Mouse (Mus musculus) heart, postnatal 25 days (tissue): ENCODE measurements around the gene Tenm4. TPM values are rescaled to one million over a fixed set of nuclear protein-coding genes. Genes with fewer than 3 reads are reported as not detected.

Experiments used
- DNase-seq: peaks from one replicate; pipeline ENCODE4 v3.0.0; 2022; ENCODE audit warnings: low spot score
- intact Hi-C: fragments of 180-260 bp; cut with DNase I; formaldehyde crosslinking; loops from one replicate; pipeline ENCODE4 v1.15.1; 2025
- total RNA-seq, 2 experiments: library from RNA; stranded (reverse); gene quantifications; 2 replicates each; pipeline ENCODE4 v1.2.3; 2021

The Tenm4 gene
- total RNA-seq, 2 experiments from 2014 or later = 1.0 to 1.1 TPM

DNA sequence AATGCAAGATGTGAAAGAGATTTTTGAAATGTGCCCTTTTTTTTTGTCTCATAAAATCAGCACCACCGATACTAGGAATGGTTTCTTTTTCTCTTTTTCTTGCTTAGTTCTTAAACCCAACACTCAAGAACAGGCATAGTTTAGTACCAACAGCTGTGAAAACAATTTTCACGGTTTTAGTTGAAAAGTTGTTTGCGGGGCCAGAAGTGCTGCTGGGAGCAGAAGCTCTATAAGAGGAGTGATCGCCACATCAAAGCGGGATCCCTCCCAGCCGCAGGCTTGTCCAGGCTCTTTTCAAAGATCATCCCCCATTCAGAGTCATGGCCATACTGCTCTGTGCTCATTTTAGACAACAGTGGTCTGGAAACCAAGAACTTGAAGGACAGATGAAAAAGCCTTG is 137.1 kb downstream of the Tenm4 start:
- DNase-seq = no peak
- intact Hi-C loops = no loop called here

DNA sequence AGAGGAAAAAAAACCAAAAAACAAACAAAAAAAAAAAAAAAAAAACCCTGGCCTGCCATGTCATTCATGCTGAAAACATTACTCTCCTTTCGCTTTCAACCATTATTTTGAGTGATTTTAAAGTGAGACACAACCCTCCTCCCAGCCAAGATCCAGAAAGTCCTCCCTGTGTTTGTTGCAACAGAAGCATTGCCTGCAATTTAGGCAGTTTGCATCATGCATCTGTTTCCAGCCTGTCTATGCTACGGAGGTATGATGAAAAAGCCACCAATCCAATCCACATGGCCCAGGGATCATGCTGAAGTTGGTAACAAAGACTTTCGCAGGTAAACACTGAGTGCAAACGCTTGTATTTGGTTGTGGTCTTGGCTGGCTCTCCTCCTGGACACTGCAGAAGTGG is 158.3 kb downstream of the Tenm4 start:
- intact Hi-C loops = no loop called here
- DNase-seq = no peak

GRCm38 (mm10) chr7:96331186-96331585 is 160.1 kb downstream of the Tenm4 start:
- no peak for DNase-seq
- intact Hi-C loops = no loop called here

DNA sequence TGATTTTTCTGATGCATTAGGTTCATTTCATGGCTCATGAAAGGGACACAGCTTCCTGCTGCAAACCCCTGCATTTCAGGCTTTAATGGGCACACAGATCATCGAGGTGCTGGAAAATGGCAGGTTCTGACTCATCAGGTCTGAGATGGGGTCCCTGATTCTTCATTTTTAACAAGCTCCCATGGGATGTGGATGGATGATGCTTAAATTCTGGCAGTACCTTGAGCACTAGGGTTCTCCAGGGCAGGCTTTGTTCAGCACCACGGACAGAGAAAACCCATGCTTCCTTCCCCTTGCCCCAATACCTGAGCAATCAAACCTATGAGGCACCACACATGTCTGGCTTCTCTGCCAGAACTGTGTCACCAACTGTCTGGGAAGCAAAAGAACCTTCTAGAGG is 163.3 kb downstream of the Tenm4 start:
- no peak for DNase-seq
- intact Hi-C loops = no loop called here

DNA sequence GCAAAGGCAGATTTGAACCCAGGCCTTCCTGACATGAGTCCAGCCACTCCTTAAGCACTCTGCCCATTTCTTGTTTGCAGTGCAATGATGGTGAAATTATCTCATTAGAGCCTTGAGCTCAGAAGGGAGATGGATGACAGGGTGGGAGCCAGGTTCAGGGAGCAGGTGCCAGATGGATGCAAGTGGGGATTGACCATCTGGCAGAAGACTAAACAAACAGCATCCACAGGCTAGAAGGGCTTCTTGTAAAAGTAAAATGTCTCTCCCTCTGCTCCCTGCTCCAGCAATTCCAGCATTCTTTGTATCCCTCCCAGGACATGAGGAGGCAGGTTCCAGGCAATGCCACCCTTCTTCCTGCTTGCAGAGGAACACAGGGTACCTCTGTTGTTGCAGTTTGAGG is 165.3 kb downstream of the Tenm4 start:
- intact Hi-C loops = no loop called here
- DNase-seq = no peak

DNA sequence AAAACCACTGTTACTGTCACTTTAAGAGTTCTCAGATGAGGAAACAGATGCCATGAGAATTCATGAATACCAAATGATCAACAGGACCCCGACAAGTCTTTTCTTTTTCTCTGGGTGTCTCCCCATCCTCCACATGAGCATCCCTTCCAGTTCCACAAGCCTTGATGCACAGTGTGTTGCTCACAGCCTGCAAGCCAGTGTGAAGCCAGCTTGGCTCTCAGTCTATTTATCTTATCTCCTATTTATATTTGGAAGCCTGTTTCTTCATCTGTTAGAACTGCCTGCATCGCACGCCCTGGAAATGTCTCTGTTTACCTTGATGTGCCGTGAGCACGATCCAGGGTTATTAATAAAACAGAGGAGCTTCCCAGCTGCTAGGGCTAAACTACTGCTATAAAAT is 169.8 kb downstream of the Tenm4 start:
- DNase-seq = no peak
- intact Hi-C loops = no loop called here

GRCm38 (mm10) chr7:96341479-96341878 is 170.4 kb downstream of the Tenm4 start:
- intact Hi-C loops = no loop called here
- DNase-seq = no peak

DNA sequence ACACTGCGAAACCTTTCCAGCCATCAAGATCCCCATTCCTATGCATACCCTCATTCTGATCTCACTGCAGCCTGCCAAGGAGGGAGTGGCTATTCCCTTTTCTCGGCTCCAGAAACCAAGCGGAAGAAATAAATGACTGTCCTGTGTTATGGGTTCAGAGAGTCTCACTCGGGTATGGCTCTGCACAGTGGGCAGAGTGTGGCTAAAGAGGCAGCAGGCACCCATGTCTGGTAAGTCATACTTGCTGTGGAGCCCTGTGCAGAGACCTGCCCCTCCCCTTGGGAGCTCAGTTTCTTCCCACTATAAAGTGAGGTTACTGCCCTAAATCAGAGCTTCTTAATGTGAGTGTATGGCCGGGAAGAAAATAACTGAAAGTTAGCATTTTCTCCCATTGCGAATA is 171.9 kb downstream of the Tenm4 start:
- no peak for DNase-seq
- intact Hi-C loops = no loop called here

DNA sequence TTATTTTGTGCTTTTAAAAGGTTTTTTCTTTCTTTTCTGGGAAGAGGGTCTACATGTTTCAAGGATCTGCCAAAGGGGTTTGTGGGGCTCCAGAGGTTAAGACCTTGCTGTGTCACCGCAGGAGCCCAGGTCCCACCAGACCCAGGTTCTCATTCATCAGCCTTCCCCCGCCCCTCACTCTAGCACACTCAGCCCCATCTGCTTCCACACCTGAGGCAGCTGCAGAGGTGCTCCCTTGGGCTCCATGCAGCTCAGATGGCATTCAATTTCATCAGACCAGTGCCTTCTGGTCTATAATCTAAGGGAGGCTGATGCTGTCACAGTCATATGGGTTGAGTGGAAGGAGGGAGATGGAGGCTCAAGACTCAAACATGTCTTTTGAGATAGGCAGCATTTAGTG is 172.6 kb downstream of the Tenm4 start:
- intact Hi-C loops = no loop called here
- no peak for DNase-seq

- no peak for DNase-seq
- intact Hi-C loops = no loop called here
Measured at GRCm38 (mm10) chr7:96352671-96353070, 181.6 kb downstream of the Tenm4 start.

- no peak for DNase-seq
- intact Hi-C loops = no loop called here
Measured at GRCm38 (mm10) chr7:96356285-96356811, 185.3 kb downstream of the Tenm4 start.

DNA sequence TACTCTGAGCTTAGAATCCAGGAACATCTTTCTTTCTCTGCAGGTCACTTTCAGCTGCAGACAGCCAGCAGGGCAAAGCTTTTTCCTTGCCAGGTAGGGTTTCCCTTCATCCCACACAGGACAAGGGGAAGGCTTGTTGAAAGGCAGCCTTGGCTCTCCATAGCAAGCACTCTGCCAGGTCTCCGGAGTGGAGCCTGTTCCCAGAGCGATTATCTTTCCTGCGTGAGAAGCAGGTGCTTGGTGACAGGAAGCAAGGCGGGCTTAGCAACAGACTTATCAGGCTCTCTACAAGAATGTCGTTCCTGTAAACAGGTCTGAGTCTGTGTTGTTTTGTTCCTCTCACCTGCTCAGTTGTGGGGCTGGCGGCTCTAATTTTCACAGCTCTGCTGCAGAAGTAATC is 186.5 kb downstream of the Tenm4 start:
- intact Hi-C loops = no loop called here
- DNase-seq = no peak

DNA sequence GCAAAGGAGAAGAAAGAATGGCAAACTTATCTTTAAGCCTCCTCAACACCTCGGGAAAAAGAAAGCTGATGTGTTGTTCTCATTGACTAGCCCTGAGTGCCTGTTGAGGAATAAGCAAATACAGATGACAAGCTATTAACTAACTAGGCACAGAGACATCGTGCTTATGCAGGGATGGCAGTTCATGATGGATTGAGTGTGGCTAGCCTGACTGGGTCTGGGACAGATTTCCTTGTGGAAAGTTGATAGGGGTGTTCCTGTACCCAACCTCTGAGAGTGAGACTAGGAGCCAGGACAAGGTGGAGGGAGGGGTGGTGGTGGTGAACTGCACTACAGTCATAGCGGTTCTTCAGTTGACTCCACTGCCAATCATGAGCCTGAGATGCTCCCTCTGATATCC is 192.3 kb downstream of the Tenm4 start:
- no peak for DNase-seq
- intact Hi-C loops = no loop called here

- intact Hi-C loops = no loop called here
- no peak for DNase-seq
Measured at GRCm38 (mm10) chr7:96369947-96370346, 198.9 kb downstream of the Tenm4 start.

DNA sequence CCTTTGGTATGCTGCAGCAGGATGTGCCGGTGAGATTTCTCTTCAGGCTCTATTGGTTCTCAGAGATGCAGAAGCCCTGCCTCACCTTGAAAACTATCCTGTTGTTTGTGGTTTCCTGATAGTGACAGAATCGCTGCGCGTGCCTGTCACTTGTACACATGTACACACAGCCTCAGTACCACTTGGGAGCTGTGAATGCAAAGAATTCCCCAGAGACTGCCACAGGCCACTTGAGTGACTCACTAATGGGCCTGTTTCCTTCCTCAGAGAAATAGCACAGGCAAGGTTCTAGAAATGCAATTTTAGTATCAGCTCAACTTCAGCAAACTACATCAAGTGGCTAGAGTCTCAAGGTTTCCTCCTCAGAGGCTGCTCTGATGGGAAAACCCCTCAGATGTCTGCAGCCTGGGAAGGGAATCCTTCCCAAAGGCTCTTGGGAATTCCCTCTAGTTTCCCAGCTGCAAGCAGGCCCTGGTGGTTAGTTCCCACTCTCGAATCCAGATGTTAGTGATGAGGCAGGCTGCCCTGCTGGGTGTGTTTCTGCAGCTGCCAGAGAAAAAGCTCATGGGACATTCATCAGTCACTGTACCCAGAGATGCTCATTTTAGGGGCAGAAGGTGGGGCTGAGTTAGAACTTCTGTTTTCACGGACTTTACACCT is 203.1 kb downstream of the Tenm4 start:
- intact Hi-C loops = no loop called here
- no peak for DNase-seq

DNA sequence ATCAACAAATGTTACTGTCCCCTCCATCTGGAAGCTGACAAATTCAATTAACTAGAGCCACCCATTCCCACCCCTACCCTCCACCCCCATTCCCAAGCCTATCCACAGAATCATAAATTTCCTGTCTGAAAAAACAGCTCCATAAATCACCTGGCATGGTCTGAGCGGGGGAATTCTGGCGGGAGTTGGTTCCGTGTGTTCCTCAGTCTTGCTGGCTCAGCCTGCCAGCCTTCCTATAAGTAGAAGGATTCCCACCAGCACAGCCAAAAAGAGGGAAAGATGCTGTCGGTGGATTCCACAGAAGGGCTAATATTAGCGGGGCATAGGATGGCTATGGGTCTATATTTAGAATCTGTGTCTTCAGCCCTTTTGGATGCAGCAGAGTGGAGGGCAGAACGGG is 204.5 kb downstream of the Tenm4 start:
- no peak for DNase-seq
- intact Hi-C loops = no loop called here

DNA sequence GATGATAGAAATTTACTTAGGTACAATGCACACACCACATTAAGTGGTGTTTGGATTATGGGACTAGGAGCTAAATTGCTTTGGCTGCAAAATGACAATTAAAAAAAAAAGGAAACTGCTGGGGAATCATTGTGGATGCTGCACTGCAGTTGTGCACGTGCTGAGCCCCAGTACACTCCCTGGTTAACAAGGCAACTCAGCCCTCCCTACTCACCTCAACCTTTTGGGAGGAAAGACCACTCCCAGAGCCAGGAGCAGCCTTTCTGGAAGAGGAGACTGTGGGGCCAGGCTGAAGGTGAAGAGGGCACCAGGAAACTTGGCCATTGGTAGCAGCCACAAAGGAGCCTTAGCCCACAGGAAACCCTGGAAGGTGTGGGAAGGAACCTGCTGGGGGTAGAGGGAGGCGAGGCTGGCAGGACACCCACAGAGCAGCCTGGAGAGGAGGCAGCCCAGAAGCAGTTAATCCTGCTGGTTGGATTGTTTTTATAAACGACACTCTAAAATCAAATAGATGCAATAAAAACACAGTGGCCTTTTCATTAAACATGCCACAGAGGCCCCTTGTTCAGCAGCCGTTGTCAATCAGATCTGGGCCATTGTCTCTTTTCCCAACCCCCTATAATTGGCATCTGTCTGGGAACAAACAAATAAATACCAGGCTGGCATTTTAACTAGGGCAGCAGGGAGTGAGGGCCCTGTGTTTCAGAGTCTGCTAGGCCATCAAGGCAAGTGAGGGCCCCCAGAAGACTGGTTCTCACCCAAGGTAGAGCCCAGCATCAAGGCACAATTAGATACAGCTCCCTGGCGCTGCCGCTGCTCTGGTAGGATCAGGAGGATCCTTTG is 212.9 kb downstream of the Tenm4 start:
- intact Hi-C loops = no loop called here
- no peak for DNase-seq

DNA sequence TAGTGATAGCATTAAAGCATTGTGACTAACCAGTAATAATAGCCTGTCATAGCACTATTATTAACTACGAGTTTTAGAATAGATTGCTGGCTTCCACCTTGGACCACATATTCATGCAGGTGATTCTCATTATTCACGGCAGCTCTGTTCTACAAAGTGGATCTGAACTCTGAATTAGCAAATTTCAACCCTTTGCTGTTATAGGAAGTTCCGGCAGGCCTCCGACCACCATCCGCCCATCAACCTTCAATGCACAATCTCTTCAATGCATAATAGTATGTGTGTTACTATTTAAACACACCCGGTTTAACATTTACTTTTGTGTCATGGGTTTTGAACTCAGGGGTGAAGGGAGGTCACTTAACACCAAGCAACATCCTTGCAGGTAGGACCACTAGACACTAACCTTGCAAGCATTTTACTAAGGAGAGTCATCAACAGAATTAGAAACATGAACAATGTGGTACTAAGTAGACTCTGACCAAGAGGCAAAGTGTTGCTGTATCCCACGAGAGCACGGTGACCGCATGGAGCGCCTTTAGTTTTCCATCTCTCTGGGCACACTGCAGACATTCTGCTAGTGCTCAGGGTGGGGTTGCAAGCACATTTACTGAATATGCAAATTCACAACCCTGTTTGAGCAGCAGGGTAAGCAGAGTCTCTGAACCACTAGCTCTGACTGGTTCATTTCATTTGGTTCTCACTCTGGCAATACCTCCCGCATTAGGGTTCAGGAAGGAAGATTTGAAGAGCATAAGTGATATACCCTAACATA is 213.9 kb downstream of the Tenm4 start:
- intact Hi-C loops = no loop called here
- DNase-seq = no peak

DNA sequence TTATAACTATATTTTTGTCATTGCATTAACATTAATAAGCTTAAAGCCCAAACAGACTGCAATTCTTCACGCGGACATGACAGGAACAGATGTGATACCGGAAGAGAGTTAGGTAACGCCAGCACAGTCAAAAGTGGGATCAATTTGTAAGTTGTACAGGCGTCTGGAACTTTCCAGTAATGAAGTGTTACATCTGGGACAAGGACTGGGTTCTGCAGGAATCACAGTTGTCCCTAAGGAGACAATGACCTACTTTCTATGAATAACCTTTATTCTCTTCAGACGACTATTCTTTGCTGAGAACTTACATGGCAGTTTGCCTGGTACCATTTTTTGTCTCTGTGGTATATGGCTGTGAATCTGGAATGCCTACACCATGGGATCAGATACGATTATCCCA is 214.8 kb downstream of the Tenm4 start:
- no peak for DNase-seq
- intact Hi-C loops = no loop called here

DNA sequence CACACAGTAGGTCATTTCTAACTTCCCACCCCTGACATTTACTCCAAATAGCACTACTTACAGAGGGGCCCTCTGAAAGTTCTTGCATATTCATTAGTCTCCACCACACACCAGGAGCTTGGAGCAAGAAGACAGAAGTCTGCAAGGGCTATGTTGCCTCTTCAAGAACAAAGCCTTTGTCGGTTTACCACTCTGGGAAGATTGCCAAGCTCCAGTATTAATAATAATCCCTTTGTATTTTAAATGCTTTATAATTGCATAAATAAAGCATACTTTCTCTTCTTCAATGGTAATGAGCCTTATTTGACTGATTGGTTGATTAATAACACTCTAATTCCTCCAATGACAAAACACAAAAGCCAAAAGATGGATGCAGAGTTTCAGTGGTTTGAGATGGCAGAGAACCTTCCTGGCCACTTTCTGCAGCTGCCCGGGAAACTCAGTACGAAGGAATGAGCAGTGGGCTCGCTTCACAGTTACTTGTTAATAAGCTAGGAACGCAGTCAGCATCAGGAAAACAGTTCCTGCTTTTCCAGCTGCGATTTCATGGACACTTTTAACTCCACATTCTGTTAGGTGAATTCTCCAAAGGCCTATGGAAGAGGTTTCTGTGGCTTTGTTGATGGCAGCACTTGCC is 219.1 kb downstream of the Tenm4 start:
- intact Hi-C loops = no loop called here
- DNase-seq = no peak
